Mouse (Mus musculus) heart, embryonic 11.5 days (tissue): ENCODE data around the gene Lrch3. TPM values are rescaled to one million over a fixed set of nuclear protein-coding genes. Genes with fewer than 3 reads are reported as not detected.
"Not testable (repeated sequence)": the region's sequence is repeated elsewhere in the genome, so short reads cannot be mapped to it uniquely, and the experiment has no call there.

Source experiments
- ATAC-seq: fragments of 200-750 bp; cut with Nextera tagmentation; replicated peaks from 2 replicates; pipeline ENCODE4 v1.8.0; 2017; ENCODE audit warnings: moderate library complexity; ENCODE audit not compliant: insufficient number of reproducible peaks, low FRiP score, low TSS enrichment
- H3K27ac ChIP-seq: fragments of 300-500 bp; sonication (generic); 2 replicates; pipeline ENCODE4 v1.5.1; 2014; ENCODE audit warnings: mild to moderate bottlenecking, low read depth, low read length
- H3K27me3 ChIP-seq: fragments of 300-500 bp; sonication (generic); 2 replicates; pipeline ENCODE4 v1.6.1; 2014; ENCODE audit warnings: mild to moderate bottlenecking, low read length, mixed read lengths; ENCODE audit not compliant: control insufficient read depth, insufficient read depth
- H3K36me3 ChIP-seq: fragments of 300-500 bp; sonication (generic); 2 replicates; pipeline ENCODE4 v1.6.1; 2014; ENCODE audit warnings: mild to moderate bottlenecking, low read length, moderate library complexity, mixed read lengths; ENCODE audit not compliant: control insufficient read depth, insufficient read depth
- H3K4me1 ChIP-seq: fragments of 300-500 bp; sonication (generic); 2 replicates; pipeline ENCODE4 v1.6.1; 2014; ENCODE audit warnings: low read length; ENCODE audit not compliant: control insufficient read depth, insufficient read depth
- H3K4me2 ChIP-seq: fragments of 300-500 bp; sonication (generic); 2 replicates; pipeline ENCODE4 v1.6.1; 2014; ENCODE audit warnings: mild to moderate bottlenecking, moderate library complexity
- H3K4me3 ChIP-seq: fragments of 300-500 bp; sonication (generic); 2 replicates; pipeline ENCODE4 v1.5.1; 2014; ENCODE audit warnings: low read depth, low read length
- H3K9ac ChIP-seq: fragments of 300-500 bp; sonication (generic); 2 replicates; pipeline ENCODE4 v1.6.1; 2014; ENCODE audit warnings: mild to moderate bottlenecking, low read depth, low read length, moderate library complexity
- H3K9me3 ChIP-seq: fragments of 300-500 bp; sonication (generic); replicated peaks from 2 replicates; pipeline ENCODE4 v1.6.1; 2016; ENCODE audit warnings: low read length; ENCODE audit not compliant: control insufficient read depth
- WGBS: fragments of 180-500 bp; shearing (Covaris S2); extraction: QIAGEN DNeasy Blood & Tissue Kit; methylation state at CpG from one replicate; pipeline ENCODE4 v1.1.7; 2014; ENCODE audit not compliant: insufficient replicate concordance; 5-methylcytosine and 5-hydroxymethylcytosine counted together
- polyA plus RNA-seq: library from polyadenylated mRNA; unstranded; fragments of >200 nt; fragmentation: Nextera tagmentation; extraction: Ambion mirVana; gene quantifications from 2 replicates; pipeline ENCODE4 v1.2.1, GENCODE M21; 2014

Gene Lrch3
- polyA plus RNA-seq, 1 experiment from 2014 or later: 25.3 TPM

- Histone ChIP-seq H3K27me3 (no peaks in the 10 kb centered on the region), H3K9me3 (no peaks in the 10 kb centered on the region), H3K4me1 (peaks cover 11% of the 10 kb centered on the region), H3K36me3 (peaks cover 21% of the 10 kb centered on the region), H3K27ac (no peak overlapping the region), H3K9ac (peak overlapping the region; percentile 96), H3K4me3 (peak overlapping the region; percentile 94), H3K4me2 (peak overlapping the region; percentile 67)
- 24% methylated on average over 10 of the region's 10 CpGs for WGBS
- peak; percentile 23; the same call in 1 of the 2 replicates for ATAC-seq
Measured at GRCm38 (mm10) chr16:33055655-33056054, 141.8 kb downstream of the Lrch3 start.

DNA sequence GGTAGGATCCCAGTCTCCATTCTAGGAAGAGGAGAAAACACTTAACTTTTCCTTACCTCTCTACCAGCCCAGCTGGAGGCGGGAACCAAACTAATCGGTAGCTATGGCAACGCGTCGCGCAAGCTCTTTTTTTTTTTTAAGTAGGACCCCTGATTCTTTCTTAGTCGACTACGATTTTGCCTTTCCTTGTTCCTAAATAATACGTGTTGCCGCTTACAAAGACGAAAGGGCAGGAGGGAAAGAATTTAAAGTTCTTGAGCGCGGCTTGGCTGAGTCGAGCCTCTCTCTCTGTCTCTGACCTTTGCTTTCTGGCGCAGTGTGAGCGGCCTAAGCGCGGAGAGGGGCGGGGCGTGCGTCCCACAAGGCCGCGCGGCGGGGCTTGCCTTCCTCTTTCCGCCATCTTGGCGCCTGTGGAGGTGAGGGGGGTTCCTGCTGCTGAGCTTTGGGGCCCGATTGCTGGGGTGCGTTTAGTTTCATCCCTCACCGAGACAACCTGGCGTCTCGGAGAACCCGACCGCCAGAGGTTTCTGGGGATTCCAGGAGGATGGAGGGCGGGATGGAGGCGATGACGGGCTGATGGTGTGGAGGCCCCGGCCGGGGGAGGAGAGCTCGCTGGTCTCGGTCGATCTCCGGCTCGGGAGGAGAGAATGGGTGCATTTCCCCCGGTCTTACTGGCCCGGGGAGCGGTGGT is 142.3 kb downstream of the Lrch3 start, which contains the start of the genes Iqcg and Rpl35a:
Gene Iqcg (minus strand): TSS at position 124 of the 691 bp plus-strand sequence.
Gene Rpl35a (plus strand): TSS at position 359 of the 691 bp plus-strand sequence.
- Histone ChIP-seq H3K27me3 (no peaks in the 10 kb centered on the region), H3K36me3 (peaks cover 21% of the 10 kb centered on the region), H3K9me3 (no peaks in the 10 kb centered on the region), H3K9ac (peak within 1 kb of the TSS; percentile 96), H3K27ac (peak within 1 kb of the TSS; percentile 79), H3K4me2 (peak within 1 kb of the TSS; percentile 67), H3K4me1 (peaks cover 11% of the 10 kb centered on the region), H3K4me3 (peak within 1 kb of the TSS; percentile 94)
- 1% methylated on average over 45 of the region's 47 CpGs for WGBS
- ATAC-seq: peak; percentile 86

GRCm38 (mm10) chr16:33056786-33057185 is 142.9 kb downstream of the Lrch3 start:
- no peaks in the 10 kb centered on the region for H3K27me3 ChIP-seq
- no peak for ATAC-seq
- H3K9me3 ChIP-seq: no peaks in the 10 kb centered on the region
- under 1% methylated on average over 24 of the region's 24 CpGs for WGBS
- H3K36me3 ChIP-seq: peaks cover 21% of the 10 kb centered on the region
- peak overlapping the region; percentile 79 for H3K27ac ChIP-seq
- H3K9ac ChIP-seq: peak overlapping the region; percentile 96
- peak overlapping the region; percentile 94 for H3K4me3 ChIP-seq
- peaks cover 11% of the 10 kb centered on the region for H3K4me1 ChIP-seq
- peak overlapping the region; percentile 67 for H3K4me2 ChIP-seq

DNA sequence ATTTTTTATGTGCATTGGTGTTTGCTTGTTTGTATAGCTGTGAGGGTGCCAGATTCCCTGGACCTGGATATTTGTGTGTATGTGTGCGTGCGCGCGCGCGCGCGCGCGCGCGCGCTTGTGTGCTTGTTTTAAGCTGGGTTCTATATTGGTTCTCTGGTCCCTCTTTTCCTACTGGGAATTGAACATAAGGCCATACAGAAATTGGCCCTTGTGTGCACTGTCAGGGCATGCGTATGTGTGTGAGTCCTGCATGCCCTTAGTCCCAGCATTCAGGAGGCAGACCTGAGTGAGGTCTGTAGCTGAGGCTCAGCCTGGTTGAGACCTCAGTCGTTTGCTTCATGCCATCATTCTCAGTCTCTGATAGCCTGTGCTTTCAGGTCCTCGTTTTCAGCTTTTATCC is 144.1 kb downstream of the Lrch3 start:
- Histone ChIP-seq H3K4me3 (peak overlapping the region; percentile 94), H3K4me1 (peaks cover 11% of the 10 kb centered on the region), H3K4me2 (peak overlapping the region; percentile 67), H3K9me3 (no peaks in the 10 kb centered on the region), H3K9ac (peak overlapping the region; percentile 54), H3K36me3 (peaks cover 21% of the 10 kb centered on the region), H3K27ac (no peak overlapping the region), H3K27me3 (no peaks in the 10 kb centered on the region)
- ATAC-seq: no peak
- 84% methylated on average over 16 of the region's 16 CpGs for WGBS

GRCm38 (mm10) chr16:33058656-33059055 is 144.8 kb downstream of the Lrch3 start:
- peak overlapping the region; percentile 94; the same call in 1 of the 2 replicates for H3K4me3 ChIP-seq
- H3K27ac ChIP-seq, H3K4me2 ChIP-seq, H3K27me3 ChIP-seq, H3K9me3 ChIP-seq, ATAC-seq, H3K9ac ChIP-seq: not testable (repeated sequence)
- 91% methylated on average over 9 of the region's 9 CpGs for WGBS
- peaks cover 21% of the 10 kb centered on the region for H3K36me3 ChIP-seq
- H3K4me1 ChIP-seq: peaks cover 13% of the 10 kb centered on the region

DNA sequence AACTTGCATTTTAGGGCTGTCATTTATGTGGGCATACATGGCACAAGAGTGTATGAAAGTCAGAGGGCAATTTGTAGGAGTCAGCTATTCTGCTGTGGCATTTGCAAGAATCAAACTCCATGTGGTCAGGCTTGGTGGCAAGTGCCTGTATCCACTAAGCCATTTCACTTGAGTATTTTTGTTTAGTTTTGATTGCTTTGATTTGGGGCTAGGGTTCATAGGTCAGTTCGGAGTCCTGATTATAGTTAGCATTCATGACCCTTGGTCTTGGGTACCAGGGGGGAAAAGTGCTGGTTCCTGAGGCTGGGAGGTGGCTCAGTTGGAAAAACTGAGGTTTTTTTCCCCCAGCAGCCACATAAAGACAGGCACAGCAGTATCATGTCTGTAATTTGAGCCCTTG is 145.6 kb downstream of the Lrch3 start:
- Histone ChIP-seq H3K9ac (no peak overlapping the region), H3K4me3 (no peak overlapping the region), H3K27me3 (no peaks in the 10 kb centered on the region), H3K36me3 (peaks cover 21% of the 10 kb centered on the region), H3K9me3 (no peaks in the 10 kb centered on the region), H3K4me2 (no peak overlapping the region), H3K4me1 (peaks cover 13% of the 10 kb centered on the region), H3K27ac (no peak overlapping the region)
- no peak for ATAC-seq
- WGBS: 94% methylated on average over 1 of the region's 1 CpGs

DNA sequence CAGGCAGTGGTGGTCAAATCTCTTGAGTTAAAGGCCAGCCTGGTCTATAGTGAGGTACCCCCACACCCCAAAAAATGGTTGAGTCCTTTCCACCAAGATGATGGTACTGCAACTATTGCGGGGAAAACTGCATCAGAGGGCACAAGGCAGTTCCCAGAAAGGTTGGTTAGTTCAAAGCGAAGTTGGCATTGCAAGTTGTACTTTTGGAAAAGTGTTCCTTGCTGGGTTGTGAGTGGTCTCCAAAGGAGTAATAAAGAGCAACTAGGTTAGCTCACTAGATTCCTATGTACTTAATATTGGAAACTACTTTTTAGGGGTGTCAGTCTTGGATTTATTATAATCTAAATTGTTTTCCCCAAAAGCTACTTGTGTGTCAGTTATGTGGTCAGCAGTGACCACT is 147.0 kb downstream of the Lrch3 start:
- no peak for ATAC-seq
- H3K9ac ChIP-seq: no peak overlapping the region
- peaks cover 13% of the 10 kb centered on the region for H3K4me1 ChIP-seq
- no peaks in the 10 kb centered on the region for H3K9me3 ChIP-seq
- peaks cover 21% of the 10 kb centered on the region for H3K36me3 ChIP-seq
- no peak overlapping the region for H3K27ac ChIP-seq
- H3K4me3 ChIP-seq: no peak overlapping the region
- H3K4me2 ChIP-seq: no peak overlapping the region
- 75% methylated on average over 2 of the region's 2 CpGs for WGBS
- no peaks in the 10 kb centered on the region for H3K27me3 ChIP-seq

GRCm38 (mm10) chr16:33061400-33061799 is 147.5 kb downstream of the Lrch3 start:
- Histone ChIP-seq H3K9me3 (no peaks in the 10 kb centered on the region), H3K36me3 (peaks cover 21% of the 10 kb centered on the region), H3K4me3 (peak overlapping the region; percentile 74; the same call in 1 of the 2 replicates), H3K27ac (peak overlapping the region; percentile 86), H3K4me1 (peaks cover 13% of the 10 kb centered on the region), H3K27me3 (no peaks in the 10 kb centered on the region), H3K9ac (peak overlapping the region; percentile 74; the same call in 1 of the 2 replicates), H3K4me2 (peak overlapping the region; percentile 78)
- no peak for ATAC-seq
- WGBS: 51% methylated on average over 11 of the region's 11 CpGs
